Mouse (Mus musculus): ENCODE measurements around the gene Gnb2. TPM values are rescaled to one million over a fixed set of nuclear protein-coding genes. Genes with fewer than 3 reads are reported as not detected.
A peak's percentile ranks its signal among the peaks of the same experiment; 100 is the strongest.

Gnb2 gene
- polyA plus RNA-seq, 1 experiment from 2014 or later, result 417 TPM

DNA sequence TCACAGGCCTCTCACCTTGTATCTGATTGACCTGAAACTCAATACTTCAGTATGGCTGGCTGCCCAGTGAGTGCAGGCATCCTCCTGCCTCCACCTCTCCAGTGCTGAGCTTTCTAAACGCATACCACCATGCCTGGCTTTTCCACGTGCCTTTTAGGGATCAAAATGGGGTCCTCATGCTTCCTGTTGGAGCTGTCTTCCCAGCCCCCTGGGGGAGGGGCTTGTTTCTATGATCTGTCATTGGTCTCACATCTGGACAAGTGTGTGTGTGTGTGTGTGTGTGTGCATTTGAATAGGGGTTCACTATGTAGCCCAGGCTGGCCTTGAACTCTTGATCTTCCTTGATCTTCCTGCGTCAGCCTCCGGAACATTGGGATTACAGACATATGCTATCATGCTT lies 4.2 kb upstream of the Gnb2 start:
- Histone ChIP-seq H3K4me2 (no peak overlapping the region), H3K4me1 (peaks cover 13% of the 10 kb centered on the region), H3K36me3 (replicated peaks) (no peaks in the 10 kb centered on the region), H3K4me3 (replicated peaks) (no peak overlapping the region), H3K9me3 (no peaks in the 10 kb centered on the region), H3K9ac (no peak overlapping the region), H3K27me3 (no peaks in the 10 kb centered on the region; the same call in 1 of the 2 replicates), H3K27ac (no peak overlapping the region)
- ATAC-seq (ENCODE audit: low FRiP score), result no peak
- 57% methylated on average over 4 of the region's 4 CpGs for WGBS

DNA sequence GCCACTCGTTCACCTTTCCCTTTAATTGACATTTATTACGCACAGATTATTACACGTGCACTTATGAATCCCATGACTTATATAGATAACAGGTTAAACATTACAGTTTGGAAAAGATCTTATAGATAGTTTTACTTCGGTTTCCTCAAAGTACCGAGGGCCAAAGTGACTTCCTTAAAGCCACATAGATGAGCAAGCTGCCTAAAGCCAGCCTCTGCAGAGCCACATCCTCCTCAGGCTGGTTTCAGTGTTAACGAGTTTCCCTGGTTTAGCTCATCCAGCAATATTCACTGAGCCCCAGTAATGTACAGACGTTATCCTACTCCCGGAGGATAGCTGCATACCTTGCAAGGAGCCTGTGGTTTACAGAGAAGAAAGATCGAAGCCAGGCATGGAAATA lies 2.0 kb upstream of the Gnb2 start:
- no peak overlapping the region for H3K27ac ChIP-seq
- H3K4me1 ChIP-seq, result peaks cover 18% of the 10 kb centered on the region
- no peaks in the 10 kb centered on the region; the same call in 1 of the 2 replicates for H3K27me3 ChIP-seq
- no peaks in the 10 kb centered on the region for H3K36me3 ChIP-seq (replicated peaks)
- WGBS, result 83% methylated on average over 9 of the region's 9 CpGs
- no peak overlapping the region for H3K9ac ChIP-seq
- ATAC-seq (ENCODE audit: low FRiP score), result no peak
- H3K4me3 ChIP-seq (replicated peaks), result no peak overlapping the region
- no peaks in the 10 kb centered on the region for H3K9me3 ChIP-seq
- no peak overlapping the region for H3K4me2 ChIP-seq

DNA sequence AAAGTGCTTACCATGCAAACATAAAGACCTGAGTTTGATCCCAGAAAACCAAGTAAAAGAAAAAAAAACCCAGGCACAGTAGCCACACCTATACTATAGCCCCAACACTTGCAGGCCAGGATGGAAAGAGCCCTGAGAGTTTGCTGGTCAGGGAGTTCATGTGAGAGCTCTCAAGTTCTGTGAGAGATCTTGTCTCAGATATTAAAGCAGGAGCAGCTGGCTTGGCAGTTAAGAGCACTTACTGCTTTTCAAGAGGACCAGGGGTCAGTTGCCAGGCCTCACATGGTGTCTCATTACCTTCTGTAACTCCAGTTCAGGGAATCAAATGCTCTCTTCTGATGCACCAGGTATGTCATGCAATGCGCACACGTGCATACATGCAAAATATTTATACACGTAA lies 1.5 kb upstream of the Gnb2 start:
- Histone ChIP-seq H3K4me2 (no peak overlapping the region), H3K27ac (no peak overlapping the region), H3K4me3 (replicated peaks) (no peak overlapping the region), H3K9me3 (no peaks in the 10 kb centered on the region), H3K27me3 (no peaks in the 10 kb centered on the region; the same call in 1 of the 2 replicates), H3K36me3 (replicated peaks) (peaks cover 5% of the 10 kb centered on the region), H3K4me1 (peaks cover 24% of the 10 kb centered on the region), H3K9ac (no peak overlapping the region)
- WGBS, result 93% methylated on average over 3 of the region's 3 CpGs
- no peak for ATAC-seq (ENCODE audit: low FRiP score)

DNA sequence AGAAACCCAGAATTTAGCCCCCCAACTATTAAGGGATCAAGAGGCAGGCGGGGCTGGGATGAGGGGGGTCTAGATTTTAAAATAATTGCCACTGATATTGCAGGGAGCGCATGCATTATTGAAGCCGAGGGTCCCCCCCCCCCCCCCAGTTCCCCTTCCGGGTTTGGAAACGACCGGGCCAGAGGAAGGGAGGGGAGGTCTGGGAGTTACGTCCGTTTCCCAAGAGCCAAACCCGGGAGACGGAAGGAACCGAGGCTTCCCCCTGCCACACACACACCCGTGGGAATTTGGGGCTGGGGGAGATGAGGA lies 548 bp downstream of the Gnb2 start:
- WGBS, result 0% methylated on average over 12 of the region's 12 CpGs
- Histone ChIP-seq H3K4me3 (replicated peaks) (peak overlapping the region; percentile 71), H3K27me3 (no peaks in the 10 kb centered on the region; the same call in 1 of the 2 replicates), H3K36me3 (replicated peaks) (peaks cover 25% of the 10 kb centered on the region), H3K9me3 (no peaks in the 10 kb centered on the region), H3K4me1 (peaks cover 24% of the 10 kb centered on the region), H3K27ac (peak overlapping the region; percentile 97), H3K4me2 (peak overlapping the region; percentile 96), H3K9ac (peak overlapping the region; percentile 92)
- ATAC-seq (ENCODE audit: low FRiP score), result no peak

DNA sequence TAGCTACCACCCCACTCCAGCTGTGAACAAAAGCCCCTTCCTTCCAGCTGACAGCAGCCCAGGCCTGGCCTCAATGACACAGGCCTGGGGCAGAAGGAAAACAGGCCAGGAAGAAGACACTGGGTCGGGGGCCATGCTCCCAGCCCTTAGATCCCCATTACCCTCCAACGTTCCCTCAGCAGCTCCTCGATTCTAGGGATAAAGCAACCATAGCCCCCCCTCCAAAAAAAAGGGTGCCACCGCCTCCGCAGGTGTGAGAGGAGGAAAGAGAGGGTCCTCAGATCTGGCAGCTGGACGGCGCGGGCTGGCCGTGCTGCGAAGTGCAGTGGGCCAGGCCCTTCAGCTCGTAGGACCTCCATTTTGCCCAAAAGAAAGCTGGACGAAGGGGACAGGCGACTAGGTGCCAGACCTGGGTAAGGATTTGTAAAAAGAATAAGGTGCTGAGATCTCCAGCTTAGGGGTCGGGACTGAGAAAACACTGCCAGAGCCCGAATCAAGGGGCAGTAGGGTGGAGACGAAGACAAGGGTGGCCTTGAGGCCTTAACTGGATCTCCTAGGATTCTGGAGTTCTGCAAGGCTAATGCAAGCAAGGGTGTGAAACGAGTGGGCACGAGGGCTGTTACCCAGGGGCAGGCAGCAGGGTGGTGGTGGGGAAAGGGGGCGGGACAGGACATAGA lies 1.0 kb downstream of the Gnb2 start:
- peak overlapping the region; percentile 92 for H3K9ac ChIP-seq
- peaks cover 29% of the 10 kb centered on the region for H3K4me1 ChIP-seq
- H3K36me3 ChIP-seq (replicated peaks), result peaks cover 30% of the 10 kb centered on the region
- H3K4me2 ChIP-seq, result peak overlapping the region; percentile 96
- peak overlapping the region; percentile 71 for H3K4me3 ChIP-seq (replicated peaks)
- peak overlapping the region; percentile 97 for H3K27ac ChIP-seq
- H3K9me3 ChIP-seq, result no peaks in the 10 kb centered on the region
- H3K27me3 ChIP-seq, result no peaks in the 10 kb centered on the region; the same call in 1 of the 2 replicates
- WGBS, result 0% methylated on average over 19 of the region's 19 CpGs
- ATAC-seq (ENCODE audit: low FRiP score), result peak; percentile 2; the same call in 1 of the 2 replicates

DNA sequence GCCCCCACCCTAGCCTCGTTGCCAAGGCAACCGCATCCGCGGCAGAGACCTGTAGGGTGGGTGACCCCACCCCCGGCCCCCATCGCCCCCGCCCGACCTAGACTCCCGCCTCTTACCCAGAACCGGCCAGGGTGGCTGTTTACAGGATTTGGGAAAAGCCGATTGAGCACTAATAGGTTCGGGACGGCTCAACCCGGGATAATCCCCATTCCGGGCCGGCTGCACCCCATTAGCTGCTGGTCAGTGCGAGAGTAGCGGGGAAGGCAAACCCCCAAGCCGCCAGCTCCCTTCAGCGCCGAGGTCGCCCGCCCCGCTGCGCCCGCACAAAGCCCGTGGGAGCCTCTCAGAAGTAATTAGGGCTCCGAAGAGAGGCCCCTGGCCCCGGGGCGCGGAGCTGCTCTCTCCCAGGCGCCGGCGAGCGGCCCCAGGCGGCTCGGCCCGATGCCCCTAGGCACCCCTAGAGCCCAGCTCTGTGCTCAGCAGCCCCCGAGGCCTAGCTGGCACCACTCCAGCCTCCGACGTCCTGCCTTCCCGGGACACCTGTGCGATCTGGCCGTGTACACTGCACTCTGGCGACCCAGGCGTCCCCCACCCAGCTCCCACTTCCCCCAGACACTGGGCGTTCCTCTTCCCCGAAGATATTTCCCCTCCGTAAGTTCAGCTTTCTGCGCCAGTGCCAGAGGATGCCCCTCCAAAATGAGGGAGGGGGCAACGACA lies 1.7 kb downstream of the Gnb2 start:
- under 1% methylated on average over 46 of the region's 51 CpGs for WGBS
- Histone ChIP-seq H3K27me3 (no peaks in the 10 kb centered on the region; the same call in 1 of the 2 replicates), H3K9ac (peak overlapping the region; percentile 92), H3K4me2 (peak overlapping the region; percentile 96), H3K36me3 (replicated peaks) (peaks cover 35% of the 10 kb centered on the region), H3K27ac (peak overlapping the region; percentile 97), H3K4me3 (replicated peaks) (peak overlapping the region; percentile 71), H3K4me1 (peaks cover 35% of the 10 kb centered on the region), H3K9me3 (no peaks in the 10 kb centered on the region)
- ATAC-seq (ENCODE audit: low FRiP score), result peak; percentile 18

DNA sequence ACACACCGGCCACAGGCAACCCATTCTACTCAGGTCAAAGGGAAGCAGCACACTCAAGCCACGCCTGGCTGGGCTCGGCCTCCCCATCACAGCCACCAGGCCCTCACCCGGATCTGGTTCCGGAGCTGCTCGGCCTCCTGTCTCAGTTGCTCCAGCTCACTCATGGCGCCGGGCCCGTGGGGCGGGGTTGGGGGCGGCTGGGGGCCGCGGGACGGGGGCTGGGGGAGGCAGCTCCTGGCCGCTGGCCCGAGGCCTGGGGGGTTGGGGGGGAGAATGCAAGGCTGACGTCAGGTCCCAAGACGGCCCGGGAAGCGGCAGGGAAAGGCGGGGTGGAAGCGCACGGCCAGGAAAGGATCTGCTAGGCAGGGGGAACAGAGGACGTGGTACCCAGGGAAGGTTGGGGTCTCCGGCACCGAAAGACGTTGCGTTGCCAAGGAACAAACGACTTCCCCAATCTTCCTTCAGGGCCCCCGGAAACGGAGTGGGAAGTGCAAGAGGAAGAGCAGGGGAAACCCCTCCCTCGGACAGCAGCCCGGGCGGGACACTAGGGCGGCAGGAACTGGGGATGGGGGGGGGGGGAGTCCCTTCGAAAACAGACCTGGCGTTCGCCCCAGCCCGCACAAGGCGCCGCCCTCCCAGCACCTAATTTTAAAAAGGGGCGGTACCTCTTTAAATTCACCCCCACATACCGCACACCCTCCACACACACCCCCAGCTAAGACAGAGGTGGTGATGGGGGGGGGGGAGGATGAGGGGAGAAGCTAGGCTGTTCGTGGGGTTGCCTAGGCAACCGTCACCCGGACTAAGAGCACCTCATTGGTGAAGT lies 2.5 kb downstream of the Gnb2 start:
- Histone ChIP-seq H3K9ac (peak overlapping the region; percentile 92), H3K36me3 (replicated peaks) (peaks cover 42% of the 10 kb centered on the region), H3K4me1 (peaks cover 41% of the 10 kb centered on the region), H3K4me2 (peak overlapping the region; percentile 96), H3K4me3 (replicated peaks) (peak overlapping the region; percentile 71), H3K27ac (peak overlapping the region; percentile 97), H3K27me3 (no peaks in the 10 kb centered on the region), H3K9me3 (no peaks in the 10 kb centered on the region)
- ATAC-seq (ENCODE audit: low FRiP score), result peak; percentile 65
- WGBS, result under 1% methylated on average over 42 of the region's 46 CpGs

DNA sequence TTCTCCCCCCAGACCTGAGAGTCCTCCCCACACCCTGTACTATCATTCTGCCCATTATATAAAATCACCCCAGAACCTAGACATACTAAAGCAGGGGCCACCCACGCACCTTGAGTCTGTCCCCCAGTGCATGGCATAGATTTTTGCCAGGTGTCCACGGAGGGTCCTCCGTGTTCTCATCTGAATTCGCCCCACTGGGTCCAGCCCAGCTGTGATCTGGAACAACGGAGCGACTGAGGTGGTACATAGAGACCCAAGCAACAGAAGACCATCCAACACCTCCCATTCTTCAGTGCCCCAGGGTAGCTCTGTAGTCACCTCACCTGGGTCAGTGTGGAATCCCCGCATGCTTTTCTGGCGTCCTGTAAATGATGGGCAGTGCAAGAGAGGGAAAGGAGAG lies 3.2 kb downstream of the Gnb2 start:
- Histone ChIP-seq H3K4me3 (replicated peaks) (peak overlapping the region; percentile 71), H3K4me1 (peaks cover 48% of the 10 kb centered on the region)
- WGBS, result 80% methylated on average over 8 of the region's 8 CpGs

DNA sequence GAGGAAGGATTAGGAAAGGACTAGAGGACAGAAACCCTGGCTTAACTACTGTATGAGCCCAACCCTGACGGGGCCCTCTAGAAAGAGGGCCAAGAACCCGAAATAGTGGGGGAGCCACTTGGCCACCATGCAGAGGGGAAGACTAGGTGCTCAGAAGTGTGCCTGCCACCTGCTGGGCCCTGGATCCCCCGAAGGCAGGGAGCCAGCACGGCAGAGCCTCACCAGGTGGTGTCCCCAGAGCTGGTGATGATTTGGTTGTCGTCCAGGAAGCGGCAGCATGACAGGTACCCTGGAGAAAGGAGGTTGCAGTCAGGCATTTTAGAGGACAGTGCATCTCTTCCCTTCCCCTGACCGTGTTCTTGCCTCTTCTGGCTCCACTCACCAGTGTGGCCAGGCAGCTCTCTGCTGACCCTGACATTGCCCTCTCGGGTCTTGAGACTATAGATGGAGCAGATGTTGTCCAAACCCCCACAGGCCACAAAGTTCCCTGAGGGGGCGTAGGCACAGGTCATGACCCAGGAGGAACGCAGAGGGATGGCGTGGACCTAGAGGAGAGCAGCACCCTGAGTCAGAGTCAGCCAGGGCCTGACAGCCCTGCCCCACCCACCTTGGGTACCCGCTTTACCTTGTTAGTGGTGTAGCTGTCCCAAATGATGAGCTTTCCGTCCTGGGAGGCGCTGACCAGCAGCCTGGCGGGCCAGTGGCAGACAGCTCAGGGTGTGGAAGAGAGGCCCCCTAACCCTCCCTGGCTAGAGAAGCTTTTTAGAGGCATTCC lies 3.9 kb downstream of the Gnb2 start:
- Histone ChIP-seq H3K27me3 (no peaks in the 10 kb centered on the region), H3K27ac (peak overlapping the region; percentile 38; the same call in 1 of the 2 replicates), H3K4me2 (peak overlapping the region; percentile 96), H3K36me3 (replicated peaks) (peaks cover 56% of the 10 kb centered on the region), H3K4me1 (peaks cover 49% of the 10 kb centered on the region), H3K4me3 (replicated peaks) (0 out of 2 replicates have a peak overlapping the region, but pooled peaks have one; percentile 7), H3K9ac (no peak overlapping the region), H3K9me3 (no peaks in the 10 kb centered on the region)
- 82% methylated on average over 15 of the region's 15 CpGs for WGBS
- ATAC-seq (ENCODE audit: low FRiP score), result no peak

More for the DNA sequence above, 3.2 kb downstream of the Gnb2 start:
- Histone ChIP-seq H3K27ac (peak overlapping the region; percentile 97), H3K36me3 (replicated peaks) (peaks cover 49% of the 10 kb centered on the region), H3K27me3 (no peaks in the 10 kb centered on the region), H3K9me3 (no peaks in the 10 kb centered on the region), H3K4me2 (peak overlapping the region; percentile 96), H3K9ac (peak overlapping the region; percentile 92)
- no peak for ATAC-seq (ENCODE audit: low FRiP score)

DNA sequence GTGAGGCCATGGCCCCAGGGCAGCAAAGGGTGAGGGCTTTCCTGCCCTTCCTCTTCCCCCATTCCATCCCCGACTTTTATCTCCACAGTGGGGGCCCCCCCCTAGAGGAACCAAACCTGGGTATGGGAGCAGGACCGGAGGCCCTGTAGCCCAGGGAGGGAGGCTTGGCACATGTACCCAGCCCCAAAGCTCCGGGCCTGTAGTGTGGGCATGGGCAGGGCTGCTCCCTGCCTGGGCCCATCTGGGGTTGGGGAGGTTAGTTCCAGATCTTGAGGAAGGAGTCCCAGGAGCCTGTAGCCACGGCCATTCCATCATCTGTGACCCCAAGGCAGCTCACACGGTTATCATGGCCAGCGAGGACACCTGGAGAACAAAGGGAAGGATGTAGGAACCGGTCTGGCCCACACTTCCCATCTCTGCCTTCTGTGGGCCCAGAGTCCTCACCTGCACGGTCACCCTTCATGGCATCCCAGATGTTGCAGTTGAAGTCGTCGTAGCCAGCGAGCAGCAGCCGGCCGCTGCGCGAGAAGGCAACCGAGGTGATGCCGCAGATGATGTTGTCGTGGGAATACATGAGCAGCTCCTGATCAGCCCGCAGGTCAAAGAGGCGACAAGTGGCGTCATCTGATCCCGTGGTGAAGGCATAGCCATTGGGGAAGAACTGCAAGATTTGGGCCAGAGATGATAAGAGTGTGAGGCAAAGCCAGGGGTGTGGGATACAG lies 4.9 kb downstream of the Gnb2 start:
- H3K27me3 ChIP-seq, result no peaks in the 10 kb centered on the region
- no peak for ATAC-seq (ENCODE audit: low FRiP score)
- H3K9me3 ChIP-seq, result no peaks in the 10 kb centered on the region
- H3K9ac ChIP-seq, result no peak overlapping the region
- peak overlapping the region; percentile 9; the same call in 1 of the 2 replicates for H3K27ac ChIP-seq
- no peak overlapping the region for H3K4me2 ChIP-seq
- H3K36me3 ChIP-seq (replicated peaks), result peaks cover 66% of the 10 kb centered on the region
- H3K4me1 ChIP-seq, result peaks cover 42% of the 10 kb centered on the region
- H3K4me3 ChIP-seq (replicated peaks), result no peak overlapping the region
- WGBS, result 88% methylated on average over 22 of the region's 22 CpGs

DNA sequence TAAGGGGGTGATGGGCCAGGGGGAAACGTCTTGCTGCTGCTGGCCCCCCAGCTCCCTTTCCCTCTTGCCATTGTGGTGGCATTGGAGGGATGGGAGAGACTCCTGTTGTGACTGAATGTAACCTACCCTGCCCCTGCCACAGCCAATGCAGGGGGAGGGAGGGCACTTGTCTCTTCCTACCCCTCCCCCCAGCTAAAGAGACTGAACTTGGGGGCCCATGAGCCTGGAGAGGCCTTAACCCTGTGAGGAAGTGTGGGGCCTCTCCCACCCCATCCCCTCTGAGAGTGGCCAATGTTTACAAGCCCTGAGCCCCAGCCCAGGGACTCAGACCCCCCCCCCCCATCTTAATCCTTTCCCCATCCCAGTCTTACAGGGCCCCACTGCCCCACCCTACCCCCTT lies 5.9 kb downstream of the Gnb2 start:
- no peaks in the 10 kb centered on the region for H3K9me3 ChIP-seq
- H3K4me2 ChIP-seq, result no peak overlapping the region
- no peak overlapping the region for H3K9ac ChIP-seq
- H3K4me1 ChIP-seq, result peaks cover 42% of the 10 kb centered on the region
- 0 out of 2 replicates have a peak overlapping the region, but pooled peaks have one; percentile 36 for H3K27ac ChIP-seq
- H3K36me3 ChIP-seq (replicated peaks), result peaks cover 76% of the 10 kb centered on the region
- 42% methylated on average over 1 of the region's 1 CpGs for WGBS
- no peak for ATAC-seq (ENCODE audit: low FRiP score)
- no peaks in the 10 kb centered on the region for H3K27me3 ChIP-seq
- no peak overlapping the region for H3K4me3 ChIP-seq (replicated peaks)

All from forebrain, embryonic 12.5 days (tissue).